Comparison of ENCODE assay signal across 25 mouse cellular contexts in the genomic region with DNA sequence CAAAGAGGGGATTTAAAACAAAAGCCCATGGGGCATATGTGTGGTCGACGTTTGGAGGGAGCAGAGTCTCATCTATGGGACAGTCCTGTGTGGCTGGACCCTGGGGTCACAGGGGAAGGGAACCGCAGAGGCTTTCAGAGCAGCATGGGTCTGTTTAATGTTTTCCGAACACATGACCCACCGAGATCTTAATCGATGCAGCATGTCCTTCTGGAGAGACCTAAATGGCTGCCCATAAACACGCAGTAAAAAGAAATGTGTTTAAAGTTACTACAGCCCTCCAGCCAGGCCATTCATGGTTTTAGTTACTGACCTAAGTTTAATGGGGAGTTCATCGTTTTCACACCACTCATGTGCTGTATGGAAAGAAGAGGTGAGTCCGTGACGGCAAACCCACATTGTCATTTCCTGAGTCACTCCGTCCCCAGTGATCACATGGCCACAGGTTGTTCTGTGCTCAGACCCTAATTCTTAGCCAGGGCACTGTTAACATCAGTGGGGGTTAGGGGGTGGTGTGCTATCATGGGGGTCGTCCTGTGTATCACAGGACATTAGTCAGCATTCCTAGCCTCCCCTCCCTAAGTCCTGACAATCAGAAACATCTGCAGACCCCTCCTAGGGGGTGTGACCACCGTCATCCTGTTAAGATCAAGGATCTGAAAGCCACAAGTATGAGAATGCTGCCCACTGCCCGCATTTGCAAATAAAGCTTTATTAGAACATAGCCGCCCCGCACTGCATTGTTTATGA.
DNase-seq lines count a peak whose midpoint lies in the region.
"Had no signal": no experiment of that assay in that cellular context is flagged by ENCODE, and none has a peak within 500 bp of the region (broad histone marks: within the 10 kb centered on the region; RNA-seq: fewer than 3 reads in every experiment).

No protein-coding gene starts in this region.

- peak overlapping the region; percentile 31; the same call in 1 of the 2 replicates for H3K27ac ChIP-seq in embryonic facial prominence, embryonic 10.5 days (replicated peaks)
- H3K27ac ChIP-seq: embryonic facial prominence, embryonic 12.5 days; forebrain, embryonic 15.5 days; heart, embryonic 15.5 days; hindbrain, embryonic 13.5 days; layer of hippocampus, adult 2 months; neural tube, embryonic 12.5 days; stomach, embryonic 15.5 days had no signal

- DNase-seq in heart, adult 11 months: peak; percentile 68
- no peak for DNase-seq in heart, adult 9 months (ENCODE audit: low spot score in 2 of 2)
- DNase-seq in embryonic facial prominence, embryonic 10.5 days (ENCODE audit: low spot score): peak; percentile 23
- peak; percentile 77 for DNase-seq in hindlimb bud, embryonic 11.5 days (ENCODE audit: extremely low spot score, low read depth, low spot score)
- DNase-seq in yolk sac, embryonic 10.5 days (ENCODE audit: low spot score): peak; percentile 13
- DNase-seq in thymus, postnatal 36 days: no peak
- no peak for DNase-seq in cerebellum, adult 11 months
- DNase-seq: adrenal gland, postnatal 36 days; cerebellum, postnatal 14 days; gastrocnemius, postnatal 36 days; heart, postnatal 36 days; kidney, postnatal 25 days; layer of hippocampus, postnatal 36 days; liver; lung, postnatal 4 days; midbrain, embryonic 14.5 days; thymus, postnatal 4 days had no signal

- 57% methylated on average over 16 of the region's 16 CpGs for WGBS in embryonic facial prominence, embryonic 10.5 days

- no peaks in the 10 kb centered on the region for H3K9me3 ChIP-seq in embryonic facial prominence, embryonic 10.5 days
- H3K9me3 ChIP-seq: embryonic facial prominence, embryonic 12.5 days; forebrain, embryonic 15.5 days; heart, embryonic 15.5 days; hindbrain, embryonic 13.5 days; neural tube, embryonic 12.5 days; stomach, embryonic 15.5 days had no signal

- no peaks in the 10 kb centered on the region for H3K36me3 ChIP-seq in embryonic facial prominence, embryonic 10.5 days (replicated peaks)
- H3K36me3 ChIP-seq: embryonic facial prominence, embryonic 12.5 days; forebrain, embryonic 15.5 days; heart, embryonic 15.5 days; hindbrain, embryonic 13.5 days; neural tube, embryonic 12.5 days; stomach, embryonic 15.5 days had no signal

- peaks cover 43% of the 10 kb centered on the region for H3K4me1 ChIP-seq in embryonic facial prominence, embryonic 10.5 days
- H3K4me1 ChIP-seq: heart, embryonic 15.5 days; neural tube, embryonic 12.5 days had no signal

- 0 out of 2 replicates have a peak, but pooled peaks cover 3% of the 10 kb centered on the region for H3K27me3 ChIP-seq in embryonic facial prominence, embryonic 10.5 days (replicated peaks; ENCODE audit: low read depth, poor library complexity, severe bottlenecking)
- H3K27me3 ChIP-seq: embryonic facial prominence, embryonic 12.5 days; forebrain, embryonic 15.5 days; heart, embryonic 15.5 days; neural tube, embryonic 12.5 days; Patski; stomach, embryonic 15.5 days had no signal

- no peak overlapping the region for H3K4me3 ChIP-seq in embryonic facial prominence, embryonic 10.5 days
- H3K4me3 ChIP-seq: embryonic facial prominence, embryonic 12.5 days; forebrain, embryonic 15.5 days; heart, embryonic 15.5 days; hindbrain, embryonic 13.5 days; layer of hippocampus, adult 2 months; neural tube, embryonic 12.5 days; stomach, embryonic 15.5 days had no signal

Comparison
In these comparisons a context has a peak if more than half of its experiments do, and no peak if none do; other contexts are left out.
1. DNase-seq: peak in heart, adult 11 months (single experiment), embryonic facial prominence, embryonic 10.5 days (single experiment), hindlimb bud, embryonic 11.5 days (single experiment) and yolk sac, embryonic 10.5 days (single experiment); none in heart, adult 9 months (0 of 2), thymus, postnatal 36 days (0 of 2) and cerebellum, adult 11 months (single experiment).